Mouse (Mus musculus) cerebellum, adult 9-11 months (tissue): ENCODE measurements around the gene Car3.

ENCODE experiments used
- DNase-seq: peaks from one replicate; pipeline ENCODE4 v3.0.0; 2022

Gene Car3

DNA sequence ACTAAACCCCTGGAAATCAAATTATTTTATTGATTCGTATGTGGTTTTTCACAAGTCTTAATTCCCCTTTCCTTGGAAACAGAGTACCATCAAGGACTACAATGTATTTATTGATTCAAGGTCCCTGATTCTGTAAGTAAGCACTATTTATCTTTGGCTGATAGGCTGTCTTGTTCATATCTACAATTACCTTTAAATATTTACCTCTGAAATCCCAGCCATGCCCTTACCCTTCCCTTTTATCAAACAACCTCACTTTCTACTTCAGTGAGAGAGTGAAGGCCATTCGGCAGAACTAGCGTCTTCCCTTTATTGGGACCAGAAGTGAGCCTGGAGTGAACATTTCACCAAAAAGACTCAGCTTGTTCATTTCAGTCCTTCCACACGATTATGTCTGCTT, 50.5 kb downstream of the Car3 start:
- DNase-seq = no peak

DNA sequence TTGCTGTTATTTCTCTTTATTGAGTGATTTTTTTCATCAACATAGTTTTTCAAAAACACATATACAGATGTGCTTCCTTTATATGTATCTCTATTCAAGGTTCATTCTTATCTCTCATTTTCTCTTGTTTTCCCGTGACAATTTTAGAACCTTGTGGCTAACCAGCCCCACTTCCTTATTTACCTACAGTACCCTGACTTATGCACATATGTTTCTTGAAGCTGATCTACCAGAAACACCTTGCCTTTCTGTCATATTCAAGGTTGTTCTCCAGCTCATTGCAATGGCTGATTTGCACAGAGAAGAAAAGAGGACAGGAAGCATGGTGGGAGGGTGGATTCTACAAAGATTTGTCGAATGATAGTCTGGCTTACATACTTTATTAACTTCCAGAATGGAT, 52.0 kb downstream of the Car3 start:
- DNase-seq = no peak

- no peak for DNase-seq
Measured at GRCm38 (mm10) chr3:14917261-14917660, 53.9 kb downstream of the Car3 start.
